Mouse (Mus musculus): ENCODE data around the gene Rbm34. TPM values are rescaled to one million over a fixed set of nuclear protein-coding genes. Genes with fewer than 3 reads are reported as not detected.

Rbm34 gene
- polyA plus RNA-seq, 1 experiment from 2014 or later: 11.7 TPM

Other genes with a start within 250 kb of the Rbm34 start
- gene Tomm20, start 25.2 kb downstream of the Rbm34 start, polyA plus RNA-seq (2014; fragmentation: Nextera tagmentation; extraction: Ambion mirVana): 197 and 200 TPM in 2 replicates
- gene Pard3, start 92.8 kb upstream of the Rbm34 start, polyA plus RNA-seq (2014; fragmentation: Nextera tagmentation; extraction: Ambion mirVana): 21.2 and 23.4 TPM in 2 replicates

Data from heart, embryonic 14.5 days (tissue).